Mouse (Mus musculus): Measurements from ENCODE around the gene Mkln1. TPM values are rescaled to one million over a fixed set of nuclear protein-coding genes. Genes with fewer than 3 reads are reported as not detected.

The Mkln1 gene
- polyA plus RNA-seq (2012; ENCODE audit: insufficient read depth, insufficient read length, missing spikeins) = 181 and 214 TPM in 2 replicates

DNA sequence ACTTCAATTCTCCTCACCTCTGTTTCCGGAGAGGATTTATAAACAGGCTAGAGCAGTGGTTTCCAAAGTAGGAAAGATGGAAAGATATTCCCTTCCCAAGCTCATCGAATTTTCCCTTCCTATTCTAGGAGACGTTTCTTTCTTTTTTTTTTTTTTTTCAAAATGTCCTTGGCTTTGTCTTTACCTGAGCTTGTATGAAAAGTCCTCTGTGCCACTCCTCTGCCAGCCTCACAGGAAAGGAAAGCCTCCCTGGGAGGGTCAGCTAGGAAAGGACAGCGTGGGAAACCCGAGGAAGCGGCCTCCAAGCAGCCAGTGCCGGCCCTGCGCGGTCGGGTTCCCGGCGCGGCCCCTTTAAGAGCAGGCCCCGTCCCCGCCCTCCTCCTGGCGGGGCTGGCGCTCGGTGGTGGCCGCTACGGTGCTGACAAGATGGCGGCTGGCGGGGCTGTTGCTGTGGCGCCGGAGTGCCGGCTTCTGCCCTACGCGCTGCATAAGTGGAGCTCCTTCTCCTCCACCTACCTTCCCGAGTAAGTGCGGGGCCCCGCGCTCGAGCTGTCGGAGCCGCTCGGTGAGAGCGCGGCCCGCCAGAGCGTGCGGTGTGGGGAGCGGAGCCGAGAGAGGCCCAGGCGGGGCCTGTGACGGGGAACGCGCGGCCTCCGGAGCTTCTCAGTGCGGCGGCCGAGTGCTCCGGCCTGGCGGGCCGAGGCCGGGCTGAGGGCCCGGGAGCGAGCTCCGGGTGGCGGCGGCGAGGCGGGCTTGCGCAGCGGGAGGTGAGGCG, at the start of gene Mkln1:
Gene Mkln1 (plus strand): TSS at position 305 of the 775 bp plus-strand sequence.
- Histone ChIP-seq H3K27ac (replicated peaks; ENCODE audit: low read depth, low read length) (peak within 1 kb of the TSS; percentile 96), H3K4me3 (ENCODE audit: insufficient read depth, low read depth, low read length) (peak within 1 kb of the TSS; percentile 99), H3K4me1 (ENCODE audit: control insufficient read depth, insufficient read depth, insufficient read length, low read length) (peaks cover 20% of the 10 kb centered on the region)

GRCm38 (mm10) chr6:31356444-31357191, 41.9 kb upstream of the Mkln1 start:
- no peaks in the 10 kb centered on the region for H3K4me1 ChIP-seq (ENCODE audit: control insufficient read depth, insufficient read depth, insufficient read length, low read length)
- no peak overlapping the region for H3K4me3 ChIP-seq (ENCODE audit: insufficient read depth, low read depth, low read length)
- no peak overlapping the region for H3K27ac ChIP-seq (replicated peaks; ENCODE audit: low read depth, low read length)

GRCm38 (mm10) chr6:31357286-31357685, 41.2 kb upstream of the Mkln1 start:
- Histone ChIP-seq H3K27ac (replicated peaks; ENCODE audit: low read depth, low read length) (0 out of 2 replicates have a peak overlapping the region, but pooled peaks have one; percentile 4), H3K4me3 (ENCODE audit: insufficient read depth, low read depth, low read length) (no peak overlapping the region), H3K4me1 (ENCODE audit: control insufficient read depth, insufficient read depth, insufficient read length, low read length) (0 out of 2 replicates have a peak, but pooled peaks cover 2% of the 10 kb centered on the region)

GRCm38 (mm10) chr6:31362617-31363016, 35.9 kb upstream of the Mkln1 start:
- Histone ChIP-seq H3K4me3 (ENCODE audit: insufficient read depth, low read depth, low read length) (no peak overlapping the region), H3K27ac (replicated peaks; ENCODE audit: low read depth, low read length) (no peak overlapping the region), H3K4me1 (ENCODE audit: control insufficient read depth, insufficient read depth, insufficient read length, low read length) (peaks cover 4% of the 10 kb centered on the region)

- Histone ChIP-seq H3K4me3 (ENCODE audit: insufficient read depth, low read depth, low read length) (no peak overlapping the region), H3K27ac (replicated peaks; ENCODE audit: low read depth, low read length) (no peak overlapping the region), H3K4me1 (ENCODE audit: control insufficient read depth, insufficient read depth, insufficient read length, low read length) (peaks cover 4% of the 10 kb centered on the region)
Observed at GRCm38 (mm10) chr6:31364399-31364798, 34.1 kb upstream of the Mkln1 start.

DNA sequence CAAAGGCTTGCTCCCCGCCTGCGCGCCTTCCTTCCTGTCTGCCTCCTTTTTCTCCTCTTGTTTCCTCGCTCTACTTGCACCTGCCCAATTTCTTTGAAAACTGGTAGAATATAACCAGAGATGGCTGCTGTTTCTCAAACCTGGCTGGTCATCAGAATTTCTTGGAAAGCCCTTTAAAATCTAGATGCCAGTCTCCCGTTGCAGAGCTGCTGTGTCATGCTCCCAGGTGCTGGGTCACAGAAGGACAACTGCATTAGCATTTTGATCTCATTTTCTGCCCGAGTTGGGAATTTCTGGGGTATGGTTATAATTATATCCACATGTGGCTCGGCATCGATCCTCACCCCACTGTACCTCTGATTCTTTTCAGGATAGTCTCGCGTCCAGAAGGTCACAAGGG, 30.6 kb upstream of the Mkln1 start:
- no peak overlapping the region for H3K27ac ChIP-seq (replicated peaks; ENCODE audit: low read depth, low read length)
- peaks cover 25% of the 10 kb centered on the region for H3K4me1 ChIP-seq (ENCODE audit: control insufficient read depth, insufficient read depth, insufficient read length, low read length)
- H3K4me3 ChIP-seq (ENCODE audit: insufficient read depth, low read depth, low read length) = no peak overlapping the region

DNA sequence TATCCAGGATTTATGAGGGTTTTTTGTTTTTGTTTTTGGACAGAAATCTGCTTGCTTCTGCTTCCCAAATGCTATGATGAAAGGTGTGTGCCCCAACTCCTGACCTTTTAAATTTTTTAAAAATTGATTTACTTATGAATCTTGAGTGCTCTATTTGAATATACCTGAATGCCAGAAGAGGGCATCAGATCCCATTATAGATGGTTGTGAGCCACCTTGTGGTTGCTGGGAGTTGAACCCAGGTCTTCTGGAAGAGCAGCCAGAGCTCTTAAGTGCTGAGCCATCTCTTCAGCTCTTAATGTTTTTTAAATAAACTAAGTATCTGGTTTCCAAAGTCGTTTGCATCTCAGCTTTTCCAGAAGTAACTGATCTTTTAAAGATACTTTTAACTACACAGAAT, 30.0 kb upstream of the Mkln1 start:
- Histone ChIP-seq H3K4me3 (ENCODE audit: insufficient read depth, low read depth, low read length) (no peak overlapping the region), H3K27ac (replicated peaks; ENCODE audit: low read depth, low read length) (no peak overlapping the region), H3K4me1 (ENCODE audit: control insufficient read depth, insufficient read depth, insufficient read length, low read length) (peaks cover 27% of the 10 kb centered on the region)

DNA sequence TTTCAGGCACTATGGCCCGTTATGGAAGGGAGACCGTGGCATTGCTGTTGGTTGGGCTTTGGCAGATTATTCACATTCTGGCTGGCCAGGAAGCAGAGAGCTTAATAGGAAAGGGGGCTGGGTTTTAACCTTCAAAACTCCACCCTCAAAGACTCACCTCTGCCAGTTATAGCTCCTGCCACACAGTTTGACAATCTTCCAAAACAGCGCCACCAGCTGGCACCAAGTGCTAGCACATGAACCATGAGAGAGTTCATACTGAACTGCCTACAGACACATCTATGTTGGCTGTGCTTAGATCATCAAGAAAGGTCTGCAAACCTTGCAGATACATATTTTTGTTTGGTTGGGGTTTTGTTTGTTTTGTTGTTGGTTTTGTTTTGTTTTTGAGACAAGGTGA, 28.7 kb upstream of the Mkln1 start:
- peak overlapping the region; percentile 97 for H3K27ac ChIP-seq (replicated peaks; ENCODE audit: low read depth, low read length)
- H3K4me3 ChIP-seq (ENCODE audit: insufficient read depth, low read depth, low read length) = no peak overlapping the region

GRCm38 (mm10) chr6:31370550-31371061, 27.9 kb upstream of the Mkln1 start:
- Histone ChIP-seq H3K27ac (replicated peaks; ENCODE audit: low read depth, low read length) (peak overlapping the region; percentile 97), H3K4me3 (ENCODE audit: insufficient read depth, low read depth, low read length) (peak overlapping the region; percentile 23; the same call in 1 of the 2 replicates), H3K4me1 (ENCODE audit: control insufficient read depth, insufficient read depth, insufficient read length, low read length) (peaks cover 24% of the 10 kb centered on the region)

More for the DNA sequence above, 28.7 kb upstream of the Mkln1 start:
- H3K4me1 ChIP-seq (ENCODE audit: control insufficient read depth, insufficient read depth, insufficient read length, low read length) = peaks cover 24% of the 10 kb centered on the region

DNA sequence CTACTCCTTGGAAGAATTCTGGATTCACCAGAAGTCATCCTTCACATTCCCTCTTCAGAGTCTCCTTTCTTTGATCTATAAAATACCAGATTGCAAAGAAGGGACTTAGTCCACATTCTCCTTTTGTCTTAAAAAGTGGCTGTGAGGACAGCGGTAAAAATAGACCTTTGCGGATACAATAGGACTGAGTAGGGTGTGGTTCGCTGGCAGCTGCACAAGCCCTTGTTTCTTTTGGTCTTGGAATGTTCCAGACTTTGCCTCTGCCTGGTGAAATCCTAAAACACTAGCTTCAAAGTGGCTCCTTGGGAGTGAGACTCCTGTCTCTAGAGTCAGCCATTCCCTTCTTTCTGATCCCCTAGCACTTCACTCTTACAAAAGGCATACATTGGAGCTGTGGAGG, 27.4 kb upstream of the Mkln1 start:
- Histone ChIP-seq H3K4me1 (ENCODE audit: control insufficient read depth, insufficient read depth, insufficient read length, low read length) (peaks cover 24% of the 10 kb centered on the region), H3K27ac (replicated peaks; ENCODE audit: low read depth, low read length) (peak overlapping the region; percentile 97), H3K4me3 (ENCODE audit: insufficient read depth, low read depth, low read length) (no peak overlapping the region)

DNA sequence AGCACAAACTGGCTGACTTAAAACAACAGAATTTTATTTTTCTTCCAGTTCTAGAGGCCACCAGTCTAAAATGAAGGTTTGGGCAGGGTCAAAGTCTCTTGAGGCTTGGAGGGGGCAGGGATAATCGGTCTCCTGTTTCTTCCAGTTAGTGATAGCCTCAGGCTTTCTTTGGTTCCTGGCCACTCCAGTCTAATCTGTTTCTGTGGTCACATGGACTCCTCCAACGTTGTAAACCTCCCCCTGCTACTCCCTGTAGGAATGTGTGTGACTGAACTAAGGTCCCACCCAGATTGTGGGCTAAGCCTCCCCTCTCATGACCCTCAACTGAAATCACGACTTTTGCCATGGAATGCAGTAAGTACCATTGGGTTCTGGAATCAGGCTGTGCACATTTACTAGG, 25.9 kb upstream of the Mkln1 start:
- Histone ChIP-seq H3K27ac (replicated peaks; ENCODE audit: low read depth, low read length) (peak overlapping the region; percentile 41), H3K4me3 (ENCODE audit: insufficient read depth, low read depth, low read length) (no peak overlapping the region), H3K4me1 (ENCODE audit: control insufficient read depth, insufficient read depth, insufficient read length, low read length) (peaks cover 24% of the 10 kb centered on the region)

DNA sequence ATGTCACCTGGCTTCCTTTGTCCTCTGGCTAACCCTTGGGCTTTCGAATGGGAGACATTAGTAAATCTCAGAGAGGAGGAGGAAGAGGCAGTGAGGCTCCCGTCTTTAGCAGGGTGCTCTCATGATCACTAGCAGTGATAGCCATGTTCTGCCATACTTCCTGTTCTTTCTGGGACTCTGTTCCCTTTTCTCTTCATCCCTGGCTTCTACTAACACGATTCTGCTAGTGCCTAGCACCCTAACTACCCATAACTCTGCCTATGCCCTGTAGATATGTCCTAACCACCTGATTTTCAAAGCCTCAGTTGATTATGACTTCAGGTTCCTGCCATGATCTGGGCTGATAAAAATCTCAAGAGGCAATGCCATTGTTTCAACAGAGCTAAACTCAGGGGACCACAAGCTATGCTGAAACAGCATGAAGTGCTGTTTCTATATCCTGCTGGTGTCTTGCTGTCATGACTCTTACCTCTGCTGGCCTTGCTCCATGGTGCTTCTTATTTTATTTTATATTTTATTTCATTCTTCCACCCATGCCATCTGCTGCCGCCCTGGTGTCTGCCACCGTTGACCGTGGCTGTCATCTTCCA, 25.4 kb upstream of the Mkln1 start:
- peak overlapping the region; percentile 26; the same call in 1 of the 2 replicates for H3K27ac ChIP-seq (replicated peaks; ENCODE audit: low read depth, low read length)
- H3K4me3 ChIP-seq (ENCODE audit: insufficient read depth, low read depth, low read length) = no peak overlapping the region
- H3K4me1 ChIP-seq (ENCODE audit: control insufficient read depth, insufficient read depth, insufficient read length, low read length) = peaks cover 24% of the 10 kb centered on the region

DNA sequence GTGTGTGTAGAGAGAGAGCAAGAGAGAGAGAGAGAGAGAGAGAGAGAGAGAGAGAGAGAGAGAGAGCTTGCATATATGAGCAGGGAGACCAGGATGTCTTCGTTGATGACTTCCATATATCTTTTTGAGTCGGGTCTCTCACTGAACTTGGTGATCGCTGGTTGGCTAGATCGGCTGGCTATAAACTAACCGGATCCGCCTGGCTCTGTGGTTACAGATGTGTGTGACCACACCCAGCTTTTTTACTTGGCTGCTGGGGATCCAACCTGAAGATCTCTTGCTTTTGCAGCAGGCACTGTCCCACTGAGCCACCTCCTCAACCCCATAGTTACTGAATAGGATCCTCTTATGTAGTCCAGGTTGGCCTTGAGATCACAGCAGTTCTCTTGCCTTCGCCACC, 15.5 kb upstream of the Mkln1 start:
- Histone ChIP-seq H3K27ac (replicated peaks; ENCODE audit: low read depth, low read length) (no peak overlapping the region), H3K4me3 (ENCODE audit: insufficient read depth, low read depth, low read length) (no peak overlapping the region), H3K4me1 (ENCODE audit: control insufficient read depth, insufficient read depth, insufficient read length, low read length) (peaks cover 2% of the 10 kb centered on the region; the same call in 1 of the 2 replicates)

DNA sequence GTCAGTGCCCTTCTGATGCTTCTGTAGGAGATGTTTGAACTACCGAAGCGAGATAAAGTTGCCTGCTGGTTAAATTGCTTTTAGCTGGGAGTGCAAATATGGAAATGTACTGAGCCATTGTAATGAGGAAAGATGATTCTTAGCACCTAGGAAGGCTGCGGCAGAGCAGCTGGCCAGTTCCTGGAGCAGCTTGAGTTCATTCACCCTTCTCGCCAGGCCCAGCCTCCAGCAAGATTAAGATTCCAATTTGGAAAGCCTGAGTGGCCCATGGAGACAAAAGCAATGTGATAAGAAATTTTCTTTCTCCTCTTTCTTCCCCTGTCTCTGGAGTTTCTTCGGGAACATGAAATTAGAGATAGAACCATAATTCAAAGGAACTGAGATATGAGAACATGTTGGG, 13.7 kb upstream of the Mkln1 start:
- Histone ChIP-seq H3K4me1 (ENCODE audit: control insufficient read depth, insufficient read depth, insufficient read length, low read length) (peaks cover 5% of the 10 kb centered on the region; the same call in 1 of the 2 replicates), H3K27ac (replicated peaks; ENCODE audit: low read depth, low read length) (no peak overlapping the region), H3K4me3 (ENCODE audit: insufficient read depth, low read depth, low read length) (no peak overlapping the region)

All from brown adipose tissue, adult 24 weeks (tissue).